Comparison of ENCODE assay signal across 24 mouse cellular contexts in the genomic region with DNA sequence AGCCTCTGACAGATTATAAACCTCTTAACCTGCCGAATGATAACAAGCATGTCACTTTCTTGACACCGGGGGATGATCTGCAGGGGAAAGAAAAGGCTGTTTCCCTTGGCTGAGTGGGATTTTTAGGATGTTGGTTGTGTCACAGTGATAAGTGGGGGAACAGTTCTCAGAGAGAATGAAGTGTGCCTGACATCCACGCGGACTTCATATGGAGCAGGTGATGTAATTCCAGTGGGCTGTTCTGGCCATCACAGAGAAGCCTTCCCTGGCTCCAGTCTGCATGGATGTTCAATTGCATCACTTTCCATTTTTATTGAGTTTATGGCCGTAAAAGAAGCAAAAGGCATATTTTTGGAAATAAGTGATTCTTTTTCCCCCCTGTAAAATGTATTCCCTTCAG.
A peak's percentile ranks its signal among the peaks of the same experiment; 100 is the strongest.
DNase-seq lines count a peak whose midpoint lies in the region; ATAC-seq and TF ChIP-seq lines count a peak whose summit lies in the region.
"Had no signal": no experiment of that assay in that cellular context is flagged by ENCODE, and none has a peak within 500 bp of the region (broad histone marks: within the 10 kb centered on the region; RNA-seq: fewer than 3 reads in every experiment).

No protein-coding gene starts in this region.

- no peaks in the 10 kb centered on the region for H3K9me3 ChIP-seq in heart, postnatal 0 days (replicated peaks; ENCODE audit: control insufficient read depth, low read length)
- H3K9me3 ChIP-seq in midbrain, embryonic 13.5 days, result no peaks in the 10 kb centered on the region
- no peaks in the 10 kb centered on the region for H3K9me3 ChIP-seq in midbrain, embryonic 16.5 days (replicated peaks; ENCODE audit: control insufficient read depth, low read length, poor library complexity, severe bottlenecking)
- H3K9me3 ChIP-seq: heart, embryonic 10.5 days; hindbrain, embryonic 15.5 days; intestine, embryonic 15.5 days; limb, embryonic 12.5 days; liver, embryonic 12.5 days had no signal

- H3K4me3 ChIP-seq in heart, postnatal 0 days (ENCODE audit: low read depth, low read length), result no peak overlapping the region
- H3K4me3 ChIP-seq in midbrain, embryonic 13.5 days (replicated peaks), result no peak overlapping the region
- H3K4me3 ChIP-seq in midbrain, embryonic 16.5 days (ENCODE audit: low read depth, low read length), result no peak overlapping the region
- H3K4me3 ChIP-seq: heart, embryonic 10.5 days; hindbrain, embryonic 15.5 days; intestine, embryonic 15.5 days; limb, embryonic 12.5 days; liver, embryonic 12.5 days had no signal

- intact Hi-C loops in heart, postnatal 25 days (cut with DNase I), result no loop called here
- intact Hi-C loops in left cerebral cortex, postnatal 36 days (cut with DNase I), result loop anchor here (10.0 kb wide), 1 partner anchor 73 kb away; no protein-coding TSS in a partner anchor
- intact Hi-C loops in left cerebral cortex, postnatal 10 days (cut with DNase I), result no loop called here

- no peak overlapping the region for H3K4me2 ChIP-seq in heart, postnatal 0 days (ENCODE audit: low read depth, low read length)
- no peak overlapping the region for H3K4me2 ChIP-seq in midbrain, embryonic 13.5 days (replicated peaks)
- no peak overlapping the region for H3K4me2 ChIP-seq in midbrain, embryonic 16.5 days (ENCODE audit: low read length)
- H3K4me2 ChIP-seq: hindbrain, embryonic 15.5 days; intestine, embryonic 15.5 days; limb, embryonic 12.5 days; liver, embryonic 12.5 days had no signal

- WGBS in heart, postnatal 0 days, result 22% methylated on average over 5 of the region's 5 CpGs
- WGBS in midbrain, embryonic 13.5 days, result 68% methylated on average over 5 of the region's 5 CpGs
- 58% methylated on average over 5 of the region's 5 CpGs for WGBS in midbrain, embryonic 16.5 days

- ATAC-seq in heart, postnatal 0 days (ENCODE audit: insufficient read depth, low read depth), result peak; percentile 66; the same call in 1 of the 2 replicates
- no peak for ATAC-seq in midbrain, embryonic 13.5 days
- no peak for ATAC-seq in midbrain, embryonic 16.5 days
- ATAC-seq: forebrain, postnatal 0 days; intestine, embryonic 15.5 days; liver, embryonic 12.5 days had no signal

- no peak overlapping the region for H3K27ac ChIP-seq in heart, postnatal 0 days (ENCODE audit: low read depth)
- peak overlapping the region; percentile 2; the same call in 1 of the 2 replicates for H3K27ac ChIP-seq in midbrain, embryonic 13.5 days
- 0 out of 2 replicates have a peak overlapping the region, but pooled peaks have one; percentile 24 for H3K27ac ChIP-seq in midbrain, embryonic 16.5 days (ENCODE audit: low read length)
- H3K27ac ChIP-seq: heart, embryonic 10.5 days; hindbrain, embryonic 15.5 days; intestine, embryonic 15.5 days; limb, embryonic 12.5 days; liver, embryonic 12.5 days; stomach, postnatal 0 days had no signal

- TF ChIP-seq EP300 in heart, postnatal 0 days (IDR thresholded peaks at IDR 0.05; ENCODE audit: low read depth), result no peak

- H3K27me3 ChIP-seq in heart, postnatal 0 days (ENCODE audit: control insufficient read depth, insufficient read depth, low read length), result no peaks in the 10 kb centered on the region
- H3K27me3 ChIP-seq in midbrain, embryonic 13.5 days, result no peaks in the 10 kb centered on the region
- H3K27me3 ChIP-seq in midbrain, embryonic 16.5 days (ENCODE audit: control insufficient read depth, insufficient read depth, low read depth, low read length), result no peaks in the 10 kb centered on the region
- H3K27me3 ChIP-seq: hindbrain, embryonic 15.5 days; intestine, embryonic 15.5 days; limb, embryonic 12.5 days; liver, embryonic 12.5 days had no signal

- H3K36me3 ChIP-seq in heart, postnatal 0 days (replicated peaks; ENCODE audit: control insufficient read depth, insufficient read depth, low read length), result no peaks in the 10 kb centered on the region
- no peaks in the 10 kb centered on the region for H3K36me3 ChIP-seq in midbrain, embryonic 13.5 days
- no peaks in the 10 kb centered on the region for H3K36me3 ChIP-seq in midbrain, embryonic 16.5 days (ENCODE audit: control insufficient read depth, insufficient read depth, low read length)
- H3K36me3 ChIP-seq: heart, embryonic 10.5 days; hindbrain, embryonic 15.5 days; intestine, embryonic 15.5 days; limb, embryonic 12.5 days; liver, embryonic 12.5 days had no signal

- H3K4me1 ChIP-seq in heart, postnatal 0 days (ENCODE audit: control insufficient read depth, insufficient read depth), result 0 out of 2 replicates have a peak, but pooled peaks cover 7% of the 10 kb centered on the region
- no peaks in the 10 kb centered on the region for H3K4me1 ChIP-seq in midbrain, embryonic 13.5 days (replicated peaks)
- no peaks in the 10 kb centered on the region; the same call in 1 of the 2 replicates for H3K4me1 ChIP-seq in midbrain, embryonic 16.5 days (ENCODE audit: control insufficient read depth, insufficient read depth, low read length)
- H3K4me1 ChIP-seq: hindbrain, embryonic 15.5 days; intestine, embryonic 15.5 days; liver, embryonic 12.5 days had no signal

- peak; percentile 15 for DNase-seq in heart, postnatal 0 days (ENCODE audit: low spot score)
- no peak for DNase-seq in heart, postnatal 25 days (ENCODE audit: low spot score)
- DNase-seq in left cerebral cortex, postnatal 36 days (ENCODE audit: low spot score in 2 of 2), result peak; percentile 28 to 31
- no peak for DNase-seq in left cerebral cortex, postnatal 10 days (ENCODE audit: extremely low spot score in 1 of 2, low spot score in 2 of 2)
- DNase-seq in gastrocnemius, adult 8-10 months (ENCODE audit: low spot score in 2 of 2), result no peak
- DNase-seq: adrenal gland, adult 2 months; cerebellum, adult 8-10 months; forebrain, postnatal 0 days; heart, postnatal 14 days; kidney, adult 9 months; kidney, postnatal 14 days; layer of hippocampus, postnatal 36 days; lung, adult 18-20 months; lung, postnatal 14 days; thymus, adult 2 months; thymus, postnatal 4 days had no signal

- H3K9ac ChIP-seq in heart, postnatal 0 days (replicated peaks; ENCODE audit: low read depth, low read length), result no peak overlapping the region
- H3K9ac ChIP-seq in midbrain, embryonic 13.5 days (replicated peaks), result no peak overlapping the region
- no peak overlapping the region for H3K9ac ChIP-seq in midbrain, embryonic 16.5 days (ENCODE audit: low read depth, low read length)
- H3K9ac ChIP-seq: forebrain, postnatal 0 days; hindbrain, embryonic 15.5 days; intestine, embryonic 15.5 days; limb, embryonic 12.5 days; liver, embryonic 12.5 days had no signal

- TF ChIP-seq CTCF in heart, postnatal 0 days (IDR thresholded peaks at IDR 0.05; ENCODE audit: low read depth), result no peak

Comparison
In these comparisons a context has a peak if more than half of its experiments do, and no peak if none do; other contexts are left out.
1. DNase-seq: peak in heart, postnatal 0 days (single experiment) and left cerebral cortex, postnatal 36 days (2 of 2); none in heart, postnatal 25 days (single experiment), left cerebral cortex, postnatal 10 days (0 of 2) and gastrocnemius, adult 8-10 months (0 of 2).